Mouse (Mus musculus) ES-E14 (cell line): Measurements from ENCODE around the gene Cog5. TPM values are rescaled to one million over a fixed set of nuclear protein-coding genes. Genes with fewer than 3 reads are reported as not detected.

Source experiments
- DNase-seq: peaks from one replicate; pipeline ENCODE4 v3.0.0-alpha.2; 2013; ENCODE audit warnings: low read depth, low spot score
- H3K27ac ChIP-seq: 2 replicates; pipeline ENCODE4 v1.5.1; 2012; ENCODE audit warnings: low read depth, mild to moderate bottlenecking, low read length, moderate library complexity, mixed read lengths; ENCODE audit not compliant: poor library complexity, insufficient read depth, severe bottlenecking
- H3K36me3 ChIP-seq: 2 replicates; pipeline ENCODE4 v1.6.1; 2012; ENCODE audit warnings: mild to moderate bottlenecking, low read length, moderate library complexity, mixed read lengths; ENCODE audit not compliant: control insufficient read depth, poor library complexity, insufficient read depth, severe bottlenecking
- H3K4me1 ChIP-seq, 2 experiments: fragments of 150-350 bp in 1 of 2; sonication (generic) in 1 of 2; 2 replicates each; pipeline ENCODE4 v1.6.1; 2012; ENCODE audit warnings: low read length in 2 of 2, mild to moderate bottlenecking in 1 of 2, mixed read lengths in 1 of 2; ENCODE audit not compliant: control insufficient read depth in 2 of 2, insufficient read depth in 2 of 2, poor library complexity in 1 of 2
- H3K4me3 ChIP-seq, 2 experiments: fragments of 150-350 bp in 1 of 2; sonication (generic) in 1 of 2; 2 replicates each; pipeline ENCODE4 v1.5.1; 2012; ENCODE audit warnings: low read length in 2 of 2, low read depth in 1 of 2, mild to moderate bottlenecking in 1 of 2, mixed read lengths in 1 of 2; ENCODE audit not compliant: insufficient read depth in 1 of 2, poor library complexity in 1 of 2, severe bottlenecking in 1 of 2
- H3K9ac ChIP-seq: 2 replicates; pipeline ENCODE4 v1.6.1; 2012; ENCODE audit warnings: low read depth, mild to moderate bottlenecking, low read length, mixed read lengths; ENCODE audit not compliant: poor library complexity, insufficient read depth, severe bottlenecking
- H3K9me3 ChIP-seq: fragments of 150-350 bp; sonication (generic); 2 replicates; pipeline ENCODE4 v1.6.1; 2012; ENCODE audit warnings: low read depth, mild to moderate bottlenecking, low read length; ENCODE audit not compliant: control insufficient read depth, insufficient read depth
- CHD2 ChIP-seq: IDR thresholded peaks from 2 replicates; pipeline ENCODE4 v1.6.1; 2014; ENCODE audit warnings: mild to moderate bottlenecking, low read depth, low read length, inconsistent platforms
- HCFC1 ChIP-seq: IDR thresholded peaks from 2 replicates; pipeline ENCODE4 v1.6.1; 2012; ENCODE audit warnings: low read length, inconsistent platforms, borderline replicate concordance; ENCODE audit not compliant: insufficient read depth
- MAFK ChIP-seq: IDR thresholded peaks from 2 replicates; pipeline ENCODE4 v1.6.1; 2014; ENCODE audit warnings: mild to moderate bottlenecking, low read depth, low read length, inconsistent platforms; ENCODE audit not compliant: insufficient read depth
- ZC3H11A ChIP-seq: IDR thresholded peaks from 2 replicates; pipeline ENCODE4 v1.6.1; 2012; ENCODE audit warnings: low read depth, mild to moderate bottlenecking, inconsistent platforms, low read length, borderline replicate concordance
- ZNF384 ChIP-seq: IDR thresholded peaks from 2 replicates; pipeline ENCODE4 v1.6.1; 2012; ENCODE audit warnings: low read depth, low read length, inconsistent platforms
- in situ Hi-C, 2 experiments: fragments of 600-800 bp; cut with MboI; formaldehyde crosslinking; loops; one replicate each; pipeline ENCODE4 v1.15.1; 2025; ENCODE audit warnings: low sequenced_read_pairs in 2 of 2, inconsistent platforms in 1 of 2; ENCODE audit not compliant: unreplicated experiment in 2 of 2
- total RNA-seq: library from RNA; depleted of rRNA; stranded (reverse); fragments of 300-350 nt; gene quantifications from 2 replicates; pipeline ENCODE4 v1.2.3, GENCODE M21; 2012

The Cog5 gene
- total RNA-seq, 1 experiment, result 33.3 TPM

DNA sequence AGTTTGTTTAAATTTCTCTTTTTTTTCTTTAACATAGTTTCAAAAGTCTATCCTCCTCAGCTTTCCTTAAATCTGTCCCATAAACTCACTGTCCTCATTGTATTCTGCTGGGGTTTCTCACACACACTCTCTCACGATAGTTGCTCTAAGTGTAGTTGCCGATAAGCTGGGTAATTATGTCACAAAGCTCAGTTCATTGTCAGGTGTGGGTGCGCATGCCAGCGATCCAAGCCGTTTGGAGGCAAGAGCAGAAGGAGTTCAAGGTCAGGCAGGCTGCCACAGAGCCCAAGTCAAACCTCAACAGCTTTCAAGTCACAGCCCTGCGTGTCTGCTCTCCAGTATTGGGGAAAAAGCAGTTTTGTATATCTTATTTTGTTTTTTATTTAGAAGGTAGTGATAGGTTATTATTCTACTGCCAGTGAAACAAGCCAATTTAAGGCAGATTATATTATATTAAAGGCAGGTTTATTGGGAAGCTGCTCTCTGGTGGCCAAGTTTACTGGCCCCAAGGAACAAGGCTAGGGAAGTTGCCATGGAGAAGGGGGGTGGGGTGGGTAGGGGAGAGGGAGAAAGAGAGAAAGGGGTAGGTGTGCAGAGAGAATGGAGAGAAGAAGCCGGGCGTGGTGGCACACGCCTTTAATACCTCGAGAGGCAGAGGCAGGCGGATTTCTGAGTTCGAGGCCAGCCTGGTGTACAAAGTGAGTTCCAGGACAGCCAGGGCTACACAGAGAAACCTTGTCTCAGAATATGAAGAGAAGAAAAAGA, 71.0 kb downstream of the Cog5 start:
- in situ Hi-C loops, result no loop called here
- Histone ChIP-seq H3K36me3 (no peaks in the 10 kb centered on the region), H3K4me3 (no peak overlapping the region), H3K4me1 (peaks cover 2 to 8% of the 10 kb centered on the region in 2 experiments; a peak in 3 of 4 replicates), H3K27ac (peak overlapping the region; percentile 79), H3K9ac (no peak overlapping the region), H3K9me3 (no peaks in the 10 kb centered on the region)
- no peak for TF ChIP-seq MAFK
- peak; percentile 22 for DNase-seq

DNA sequence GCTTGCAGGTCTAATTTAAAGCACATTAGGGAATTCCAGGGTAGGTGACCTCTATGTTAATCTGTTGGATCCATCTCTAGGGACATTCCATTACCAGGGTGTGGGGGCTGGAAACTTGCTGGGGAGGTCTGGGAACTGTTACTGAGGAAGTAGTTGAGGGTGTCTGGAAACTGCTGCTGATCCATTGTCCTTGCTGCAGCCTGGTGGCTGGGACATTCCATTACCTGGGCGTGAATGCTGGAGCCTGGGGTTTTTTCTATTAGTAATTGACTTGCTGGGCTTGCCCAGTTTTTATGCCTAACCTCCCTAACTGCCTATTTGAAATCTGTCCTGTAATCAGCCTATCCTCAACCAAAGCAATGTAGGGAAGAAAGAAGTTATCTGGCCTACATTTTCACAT, 72.0 kb downstream of the Cog5 start:
- H3K4me3 ChIP-seq, result no peak overlapping the region
- in situ Hi-C loops, result no loop called here
- H3K9me3 ChIP-seq, result no peaks in the 10 kb centered on the region
- no peaks in the 10 kb centered on the region for H3K36me3 ChIP-seq
- peaks cover 2 to 8% of the 10 kb centered on the region in 2 experiments; a peak in 3 of 4 replicates for H3K4me1 ChIP-seq
- peak; percentile 34 for DNase-seq
- TF ChIP-seq ZC3H11A (no peak), HCFC1 (no peak), ZNF384 (peak; percentile 73), CHD2 (no peak), MAFK (no peak)
- H3K9ac ChIP-seq, result no peak overlapping the region
- H3K27ac ChIP-seq, result peak overlapping the region; percentile 64; the same call in 1 of the 2 replicates

DNA sequence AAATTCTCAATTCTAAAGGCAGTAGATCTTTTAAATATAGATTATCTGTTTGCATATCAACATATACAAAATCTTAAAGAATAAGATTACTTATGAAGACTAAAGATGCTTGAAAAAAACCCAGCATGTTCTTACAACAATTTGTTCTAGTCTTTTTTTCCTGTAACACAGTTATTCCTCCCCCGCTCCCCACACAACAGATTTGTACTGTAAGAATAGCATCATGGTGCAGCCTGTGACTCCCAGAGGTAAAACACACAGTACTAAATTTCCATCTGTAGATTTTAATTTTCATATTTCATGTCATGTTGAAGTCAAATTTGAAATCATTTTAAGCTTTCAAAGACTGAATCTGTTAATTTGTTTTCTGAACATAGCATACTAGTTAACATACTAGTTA, 75.5 kb downstream of the Cog5 start:
- Histone ChIP-seq H3K4me3 (no peak overlapping the region), H3K27ac (no peak overlapping the region)
- in situ Hi-C loops, result no loop called here

DNA sequence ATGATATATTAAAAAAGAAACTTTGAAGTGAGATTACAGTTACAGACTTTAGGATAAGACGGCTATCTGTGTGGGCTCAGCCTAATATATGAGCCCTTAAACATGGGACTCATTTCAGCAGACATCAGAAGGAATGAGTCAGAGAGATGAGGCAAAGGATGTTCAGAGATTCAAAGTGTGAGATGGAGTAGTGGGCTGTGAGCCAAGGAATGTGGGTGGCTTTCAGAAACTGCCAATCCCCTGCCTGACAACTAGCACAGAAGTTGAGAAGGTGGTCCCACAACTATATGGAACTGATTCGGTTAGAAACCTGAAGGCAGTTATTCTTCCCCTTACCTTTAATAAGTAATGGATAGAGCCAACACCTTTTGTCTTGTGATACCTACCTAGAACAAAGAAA, 79.9 kb downstream of the Cog5 start:
- Histone ChIP-seq H3K9me3 (no peaks in the 10 kb centered on the region), H3K4me3 (no peak overlapping the region), H3K9ac (no peak overlapping the region), H3K4me1 (no peaks in the 10 kb centered on the region; a peak in 2 of 4 replicates), H3K27ac (no peak overlapping the region), H3K36me3 (no peaks in the 10 kb centered on the region)
- in situ Hi-C loops, result no loop called here
- no peak for TF ChIP-seq HCFC1
- TF ChIP-seq MAFK, result no peak
- DNase-seq, result no peak

More for the DNA sequence above, 75.5 kb downstream of the Cog5 start:
- Histone ChIP-seq H3K36me3 (no peaks in the 10 kb centered on the region), H3K9ac (no peak overlapping the region), H3K9me3 (no peaks in the 10 kb centered on the region), H3K4me1 (peaks cover 2 to 8% of the 10 kb centered on the region in 2 experiments; a peak in 3 of 4 replicates)
- no peak for DNase-seq
- no peak for TF ChIP-seq CHD2
- no peak for TF ChIP-seq ZNF384
- no peak for TF ChIP-seq HCFC1
- no peak for TF ChIP-seq MAFK
- TF ChIP-seq ZC3H11A, result no peak

DNA sequence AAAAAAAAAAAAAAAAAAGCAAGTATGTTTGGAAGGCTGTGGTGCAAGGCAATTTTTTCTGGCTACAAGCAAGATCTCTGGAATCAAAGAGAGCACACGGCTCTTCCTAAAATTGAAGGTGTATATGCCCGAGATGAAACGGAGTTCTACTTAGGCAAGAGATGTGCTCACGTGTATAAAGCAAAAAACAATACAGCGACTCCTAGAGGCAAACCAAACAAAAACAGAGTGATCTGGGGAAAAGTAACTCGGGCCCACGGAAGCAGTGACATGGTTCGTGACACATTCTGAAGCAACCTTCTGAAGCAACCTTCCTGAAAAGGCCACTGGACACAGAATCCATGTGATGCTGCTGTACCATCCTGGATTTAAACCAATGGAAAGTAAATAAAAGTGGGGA, 92.6 kb downstream of the Cog5 start:
- H3K4me1 ChIP-seq, result no peaks in the 10 kb centered on the region; a peak in 1 of 4 replicates
- TF ChIP-seq ZNF384, result peak; percentile 49
- TF ChIP-seq CHD2, result no peak
- H3K36me3 ChIP-seq, result no peaks in the 10 kb centered on the region
- H3K4me3 ChIP-seq, result no peak overlapping the region
- in situ Hi-C loops, result no loop called here
- DNase-seq, result peak; percentile 8
- no peak overlapping the region for H3K27ac ChIP-seq
- no peak overlapping the region for H3K9ac ChIP-seq
- no peaks in the 10 kb centered on the region for H3K9me3 ChIP-seq
